Mouse (Mus musculus): ENCODE results near the gene Ldlrad2. TPM values are rescaled to one million over a fixed set of nuclear protein-coding genes. Genes with fewer than 3 reads are reported as not detected.

The Ldlrad2 gene
- not detected in 2 replicates for polyA plus RNA-seq (2011; ENCODE audit: insufficient read length, low read depth, missing spikeins)

GRCm38 (mm10) chr4:137574469-137574868, at the start of gene Ldlrad2:
TSS of gene Ldlrad2 (minus strand) at chr4:137574569.
- Histone ChIP-seq H3K4me3 (ENCODE audit: insufficient read depth, low read length) (no peak within 1 kb of the TSS), H3K27ac (ENCODE audit: insufficient read depth, low read length) (no peak within 1 kb of the TSS), H3K4me1 (ENCODE audit: control insufficient read depth, insufficient read depth, low read length) (no peaks in the 10 kb centered on the region)
- TF ChIP-seq POLR2A (IDR thresholded peaks at IDR 0.05; ENCODE audit: low read depth, low read length) (no peak), CTCF (IDR thresholded peaks at IDR 0.05; ENCODE audit: borderline replicate concordance, insufficient read depth, low read length) (no peak)

- no peak overlapping the region for H3K4me3 ChIP-seq (ENCODE audit: insufficient read depth, low read length)
- H3K4me1 ChIP-seq (ENCODE audit: control insufficient read depth, insufficient read depth, low read length), result no peaks in the 10 kb centered on the region
- TF ChIP-seq CTCF (IDR thresholded peaks at IDR 0.05; ENCODE audit: borderline replicate concordance, insufficient read depth, low read length), result no peak
- TF ChIP-seq POLR2A (IDR thresholded peaks at IDR 0.05; ENCODE audit: low read depth, low read length), result no peak
- no peak overlapping the region for H3K27ac ChIP-seq (ENCODE audit: insufficient read depth, low read length)
Observed at GRCm38 (mm10) chr4:137622847-137623246, 48.5 kb upstream of the Ldlrad2 start.

- Histone ChIP-seq H3K4me1 (ENCODE audit: control insufficient read depth, insufficient read depth, low read length) (no peaks in the 10 kb centered on the region), H3K27ac (ENCODE audit: insufficient read depth, low read length) (no peak overlapping the region), H3K4me3 (ENCODE audit: insufficient read depth, low read length) (no peak overlapping the region)
- TF ChIP-seq POLR2A (IDR thresholded peaks at IDR 0.05; ENCODE audit: low read depth, low read length) (no peak), CTCF (IDR thresholded peaks at IDR 0.05; ENCODE audit: borderline replicate concordance, insufficient read depth, low read length) (no peak)
Observed at GRCm38 (mm10) chr4:137610256-137610655, 35.9 kb upstream of the Ldlrad2 start.

DNA sequence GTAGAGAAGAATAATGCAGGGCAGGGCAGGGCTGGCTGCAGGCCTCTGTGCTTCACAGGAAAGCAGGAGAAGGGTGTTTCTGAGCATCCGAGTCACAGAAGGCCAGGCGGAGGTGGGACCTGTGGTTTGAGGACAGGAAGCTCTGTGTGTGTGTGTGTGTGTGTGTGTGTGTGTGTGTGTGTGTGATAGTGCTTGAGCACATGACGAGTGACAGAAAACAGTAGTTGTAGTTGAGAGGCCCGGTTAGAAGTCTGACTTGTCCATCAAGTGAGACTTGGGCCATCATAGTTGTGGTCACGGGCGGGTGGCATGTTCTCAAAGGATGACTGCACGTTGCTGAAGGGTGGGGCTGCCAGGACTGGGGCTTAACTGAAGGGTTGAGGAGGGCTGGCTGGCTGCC, 35.3 kb upstream of the Ldlrad2 start:
- H3K4me1 ChIP-seq (ENCODE audit: control insufficient read depth, insufficient read depth, low read length), result no peaks in the 10 kb centered on the region
- H3K27ac ChIP-seq (ENCODE audit: insufficient read depth, low read length), result no peak overlapping the region
- no peak for TF ChIP-seq CTCF (IDR thresholded peaks at IDR 0.05; ENCODE audit: borderline replicate concordance, insufficient read depth, low read length)
- TF ChIP-seq POLR2A (IDR thresholded peaks at IDR 0.05; ENCODE audit: low read depth, low read length), result no peak
- H3K4me3 ChIP-seq (ENCODE audit: insufficient read depth, low read length), result no peak overlapping the region

DNA sequence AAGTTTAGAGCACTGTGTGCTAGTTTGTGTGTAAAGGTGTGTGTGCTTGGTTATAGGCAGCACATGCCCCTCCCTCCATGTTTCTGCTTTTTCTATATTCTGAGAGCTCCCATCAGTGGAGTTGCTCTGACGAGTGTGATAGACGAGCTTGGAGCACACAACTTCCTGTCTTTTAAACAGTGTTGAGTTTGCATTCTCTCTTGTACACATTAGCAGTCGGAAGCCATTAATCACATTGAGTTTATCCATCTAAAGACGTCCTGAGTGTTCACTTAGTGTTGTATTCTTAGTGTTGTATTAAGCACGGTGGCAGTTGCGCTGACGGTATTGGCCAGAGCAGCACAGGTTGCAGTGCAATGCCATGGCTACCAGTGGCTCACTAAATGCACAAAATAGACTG, 34.9 kb upstream of the Ldlrad2 start:
- TF ChIP-seq CTCF (IDR thresholded peaks at IDR 0.05; ENCODE audit: borderline replicate concordance, insufficient read depth, low read length), result no peak
- TF ChIP-seq POLR2A (IDR thresholded peaks at IDR 0.05; ENCODE audit: low read depth, low read length), result no peak
- no peak overlapping the region for H3K27ac ChIP-seq (ENCODE audit: insufficient read depth, low read length)
- H3K4me1 ChIP-seq (ENCODE audit: control insufficient read depth, insufficient read depth, low read length), result no peaks in the 10 kb centered on the region
- H3K4me3 ChIP-seq (ENCODE audit: insufficient read depth, low read length), result no peak overlapping the region

GRCm38 (mm10) chr4:137607023-137607422, 32.7 kb upstream of the Ldlrad2 start:
- no peak overlapping the region for H3K27ac ChIP-seq (ENCODE audit: insufficient read depth, low read length)
- H3K4me1 ChIP-seq (ENCODE audit: control insufficient read depth, insufficient read depth, low read length), result no peaks in the 10 kb centered on the region
- no peak overlapping the region for H3K4me3 ChIP-seq (ENCODE audit: insufficient read depth, low read length)
- TF ChIP-seq CTCF (IDR thresholded peaks at IDR 0.05; ENCODE audit: borderline replicate concordance, insufficient read depth, low read length), result no peak
- no peak for TF ChIP-seq POLR2A (IDR thresholded peaks at IDR 0.05; ENCODE audit: low read depth, low read length)

DNA sequence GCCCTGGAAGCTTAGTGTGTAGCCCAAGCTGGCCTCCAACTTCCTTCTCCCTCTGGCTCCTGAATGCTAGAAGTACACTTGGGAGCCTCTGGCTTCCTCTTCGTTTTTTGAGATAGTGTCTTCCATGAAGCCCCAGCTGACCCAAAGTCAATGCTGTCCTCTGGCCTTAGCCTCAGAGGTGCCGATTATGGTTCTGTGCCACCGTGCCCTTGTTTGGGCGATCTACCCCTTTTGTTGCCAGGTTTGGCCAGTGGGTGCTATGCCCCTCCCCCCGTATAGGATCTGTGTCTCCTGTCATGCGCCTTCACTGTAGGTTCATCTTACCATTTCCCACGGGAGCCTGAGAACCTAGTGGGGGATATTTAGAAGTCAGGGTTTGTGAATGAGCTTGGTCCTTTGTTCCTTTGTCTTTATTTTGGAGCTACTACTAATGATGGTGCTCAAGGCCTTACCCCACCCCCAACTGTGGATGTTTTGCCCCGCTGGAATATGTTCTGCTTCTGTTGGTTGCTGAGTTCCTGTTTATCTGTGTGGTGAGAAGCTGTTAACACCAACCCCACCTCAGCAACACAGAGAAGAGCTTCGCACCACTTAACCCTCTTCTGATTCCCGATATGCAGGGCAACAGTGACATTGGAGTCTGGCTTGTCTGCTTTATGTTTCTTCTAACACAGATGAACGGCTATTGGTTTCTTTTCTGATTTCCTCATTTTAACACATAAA, 29.2 kb upstream of the Ldlrad2 start:
- H3K27ac ChIP-seq (ENCODE audit: insufficient read depth, low read length), result no peak overlapping the region
- TF ChIP-seq POLR2A (IDR thresholded peaks at IDR 0.05; ENCODE audit: low read depth, low read length), result no peak
- no peak for TF ChIP-seq CTCF (IDR thresholded peaks at IDR 0.05; ENCODE audit: borderline replicate concordance, insufficient read depth, low read length)
- H3K4me3 ChIP-seq (ENCODE audit: insufficient read depth, low read length), result no peak overlapping the region
- H3K4me1 ChIP-seq (ENCODE audit: control insufficient read depth, insufficient read depth, low read length), result no peaks in the 10 kb centered on the region

- H3K4me3 ChIP-seq (ENCODE audit: insufficient read depth, low read length), result no peak overlapping the region
- no peak for TF ChIP-seq CTCF (IDR thresholded peaks at IDR 0.05; ENCODE audit: borderline replicate concordance, insufficient read depth, low read length)
- no peak for TF ChIP-seq POLR2A (IDR thresholded peaks at IDR 0.05; ENCODE audit: low read depth, low read length)
- 0 out of 2 replicates have a peak, but pooled peaks cover 2% of the 10 kb centered on the region for H3K4me1 ChIP-seq (ENCODE audit: control insufficient read depth, insufficient read depth, low read length)
- H3K27ac ChIP-seq (ENCODE audit: insufficient read depth, low read length), result no peak overlapping the region
Observed at GRCm38 (mm10) chr4:137598577-137598976, 24.2 kb upstream of the Ldlrad2 start.

GRCm38 (mm10) chr4:137597098-137597630, 22.8 kb upstream of the Ldlrad2 start:
- Histone ChIP-seq H3K27ac (ENCODE audit: insufficient read depth, low read length) (no peak overlapping the region), H3K4me3 (ENCODE audit: insufficient read depth, low read length) (no peak overlapping the region), H3K4me1 (ENCODE audit: control insufficient read depth, insufficient read depth, low read length) (0 out of 2 replicates have a peak, but pooled peaks cover 2% of the 10 kb centered on the region)
- TF ChIP-seq CTCF (IDR thresholded peaks at IDR 0.05; ENCODE audit: borderline replicate concordance, insufficient read depth, low read length) (no peak), POLR2A (IDR thresholded peaks at IDR 0.05; ENCODE audit: low read depth, low read length) (no peak)

Measured in embryonic fibroblast, embryonic 13.5 days (primary cell).